Mouse (Mus musculus): ENCODE results near the gene Hapln2. TPM values are rescaled to one million over a fixed set of nuclear protein-coding genes. Genes with fewer than 3 reads are reported as not detected.

Hapln2 gene
- total and polyA plus RNA-seq, 2 experiments from 2014 or later: 0.31 to 0.38 TPM

- Histone ChIP-seq H3K36me3 (ENCODE audit: insufficient read depth) (peaks cover 26% of the 10 kb centered on the region), H3K4me1 (ENCODE audit: insufficient read depth) (0 out of 2 replicates have a peak, but pooled peaks cover 6% of the 10 kb centered on the region), H3K9ac (no peak overlapping the region), H3K27me3 (ENCODE audit: insufficient read depth, low read length) (no peaks in the 10 kb centered on the region), H3K27ac (ENCODE audit: low read depth, low read length) (no peak overlapping the region), H3K9me3 (ENCODE audit: low read length) (no peaks in the 10 kb centered on the region), H3K4me3 (ENCODE audit: low read depth, low read length) (no peak overlapping the region), H3K4me2 (ENCODE audit: low read depth) (peak overlapping the region; percentile 96)
- ATAC-seq (no peak), DNase-seq (no peak)
- 87% methylated on average over 6 of the region's 6 CpGs for WGBS
- TF ChIP-seq CTCF (IDR thresholded peaks at IDR 0.05; ENCODE audit: low read depth): no peak
Measured at GRCm38 (mm10) chr3:88057030-88057429, 29.6 kb upstream of the Hapln2 start.

GRCm38 (mm10) chr3:88049532-88049931, 22.1 kb upstream of the Hapln2 start:
- ATAC-seq (no peak), DNase-seq (no peak)
- no peak for TF ChIP-seq CTCF (IDR thresholded peaks at IDR 0.05; ENCODE audit: low read depth)
- Histone ChIP-seq H3K4me1 (ENCODE audit: insufficient read depth) (peaks cover 2% of the 10 kb centered on the region; the same call in 1 of the 2 replicates), H3K9me3 (ENCODE audit: low read length) (no peaks in the 10 kb centered on the region), H3K4me2 (ENCODE audit: low read depth) (no peak overlapping the region), H3K27ac (ENCODE audit: low read depth, low read length) (no peak overlapping the region), H3K9ac (no peak overlapping the region), H3K36me3 (ENCODE audit: insufficient read depth) (peaks cover 22% of the 10 kb centered on the region), H3K27me3 (ENCODE audit: insufficient read depth, low read length) (no peaks in the 10 kb centered on the region), H3K4me3 (ENCODE audit: low read depth, low read length) (no peak overlapping the region)
- 95% methylated on average over 3 of the region's 3 CpGs for WGBS

GRCm38 (mm10) chr3:88042661-88043421, 15.5 kb upstream of the Hapln2 start, which contains the start of gene Gpatch4:
Gene Gpatch4 (plus strand): TSS chr3:88043108.
- Histone ChIP-seq H3K4me2 (ENCODE audit: low read depth) (peak within 1 kb of the TSS; percentile 74), H3K36me3 (ENCODE audit: insufficient read depth) (no peaks in the 10 kb centered on the region), H3K9ac (peak within 1 kb of the TSS; percentile 60), H3K27ac (ENCODE audit: low read depth, low read length) (peak within 1 kb of the TSS; percentile 74), H3K4me1 (ENCODE audit: insufficient read depth) (peaks cover 6% of the 10 kb centered on the region; the same call in 1 of the 2 replicates), H3K4me3 (ENCODE audit: low read depth, low read length) (peak within 1 kb of the TSS; percentile 76), H3K27me3 (ENCODE audit: insufficient read depth, low read length) (peaks cover 5% of the 10 kb centered on the region; the same call in 1 of the 2 replicates), H3K9me3 (ENCODE audit: low read length) (no peaks in the 10 kb centered on the region)
- TF ChIP-seq CTCF (IDR thresholded peaks at IDR 0.05; ENCODE audit: low read depth): no peak
- DNase-seq (peak; percentile 96), ATAC-seq (peak; percentile 97)
- 13% methylated on average over 36 of the region's 36 CpGs for WGBS

DNA sequence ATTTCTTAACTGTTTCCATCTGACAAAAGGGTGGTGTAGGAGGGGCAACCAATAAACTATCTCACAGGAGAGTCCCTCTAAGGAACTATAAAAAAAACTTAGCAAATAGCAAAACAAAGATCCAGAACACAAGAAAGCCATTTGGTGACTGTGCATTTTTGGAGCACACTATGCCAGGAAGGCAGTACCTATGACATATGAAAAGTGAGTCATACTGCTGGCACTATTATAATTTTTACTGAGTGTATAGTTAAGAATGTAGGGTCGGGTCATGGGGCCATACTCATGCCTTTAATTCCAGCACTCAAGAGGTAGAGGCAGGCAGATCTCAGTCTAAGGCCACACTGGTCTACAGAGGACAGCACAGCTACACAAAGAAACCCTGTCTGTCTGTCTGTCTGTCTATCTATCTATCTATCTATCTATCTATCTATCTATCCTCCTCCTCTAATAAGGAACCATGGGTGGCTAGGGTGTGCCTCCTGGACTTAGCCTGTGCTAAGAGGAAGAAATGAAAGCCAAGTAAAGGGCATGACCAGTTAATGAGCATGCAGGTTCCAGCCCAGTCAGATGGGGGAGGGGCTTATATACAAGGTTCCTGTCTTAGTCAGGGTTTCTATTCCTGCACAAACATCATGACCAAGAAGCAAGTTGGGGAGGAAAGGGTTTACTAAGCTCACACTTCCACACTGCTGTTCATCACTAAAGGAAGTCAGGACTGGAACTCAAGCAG, 8.3 kb upstream of the Hapln2 start:
- no peak for DNase-seq
- no peak for ATAC-seq
- Histone ChIP-seq H3K4me3 (ENCODE audit: low read depth, low read length) (no peak overlapping the region), H3K9me3 (ENCODE audit: low read length) (no peaks in the 10 kb centered on the region), H3K9ac (no peak overlapping the region), H3K36me3 (ENCODE audit: insufficient read depth) (no peaks in the 10 kb centered on the region), H3K4me1 (ENCODE audit: insufficient read depth) (no peaks in the 10 kb centered on the region), H3K4me2 (ENCODE audit: low read depth) (no peak overlapping the region), H3K27ac (ENCODE audit: low read depth, low read length) (no peak overlapping the region), H3K27me3 (ENCODE audit: insufficient read depth, low read length) (peaks cover 2% of the 10 kb centered on the region; the same call in 1 of the 2 replicates)
- 59% methylated on average over 1 of the region's 1 CpGs for WGBS
- TF ChIP-seq CTCF (IDR thresholded peaks at IDR 0.05; ENCODE audit: low read depth): no peak

- H3K27ac ChIP-seq (ENCODE audit: low read depth, low read length): no peak overlapping the region
- H3K9me3 ChIP-seq (ENCODE audit: low read length): no peaks in the 10 kb centered on the region
Measured at GRCm38 (mm10) chr3:88033506-88033905, 6.1 kb upstream of the Hapln2 start.

GRCm38 (mm10) chr3:88030608-88031395, 3.4 kb upstream of the Hapln2 start:
- no peak for DNase-seq

More at GRCm38 (mm10) chr3:88033506-88033905, 6.1 kb upstream of the Hapln2 start:
- DNase-seq (no peak), ATAC-seq (no peak)
- no peaks in the 10 kb centered on the region for H3K27me3 ChIP-seq (ENCODE audit: insufficient read depth, low read length)
- H3K4me2 ChIP-seq (ENCODE audit: low read depth): no peak overlapping the region
- H3K4me1 ChIP-seq (ENCODE audit: insufficient read depth): no peaks in the 10 kb centered on the region
- no peak for TF ChIP-seq CTCF (IDR thresholded peaks at IDR 0.05; ENCODE audit: low read depth)
- no peaks in the 10 kb centered on the region for H3K36me3 ChIP-seq (ENCODE audit: insufficient read depth)
- no peak overlapping the region for H3K4me3 ChIP-seq (ENCODE audit: low read depth, low read length)
- H3K9ac ChIP-seq: no peak overlapping the region
- 68% methylated on average over 5 of the region's 5 CpGs for WGBS

More at GRCm38 (mm10) chr3:88030608-88031395, 3.4 kb upstream of the Hapln2 start:
- H3K4me1 ChIP-seq (ENCODE audit: insufficient read depth): no peaks in the 10 kb centered on the region
- H3K4me3 ChIP-seq (ENCODE audit: low read depth, low read length): no peak overlapping the region
- H3K9me3 ChIP-seq (ENCODE audit: low read length): no peaks in the 10 kb centered on the region
- H3K36me3 ChIP-seq (ENCODE audit: insufficient read depth): no peaks in the 10 kb centered on the region
- no peak for ATAC-seq
- H3K4me2 ChIP-seq (ENCODE audit: low read depth): no peak overlapping the region
- TF ChIP-seq CTCF (IDR thresholded peaks at IDR 0.05; ENCODE audit: low read depth): no peak
- no peak overlapping the region for H3K27ac ChIP-seq (ENCODE audit: low read depth, low read length)
- H3K9ac ChIP-seq: no peak overlapping the region
- WGBS: 22% methylated on average over 19 of the region's 19 CpGs
- no peaks in the 10 kb centered on the region for H3K27me3 ChIP-seq (ENCODE audit: insufficient read depth, low read length)

Measured in forebrain, postnatal 0 days (tissue).